Mouse (Mus musculus): Measurements from ENCODE around the gene Dalrd3. TPM values are rescaled to one million over a fixed set of nuclear protein-coding genes. Genes with fewer than 3 reads are reported as not detected.
A peak's percentile ranks its signal among the peaks of the same experiment; 100 is the strongest.

Gene Dalrd3
- polyA plus RNA-seq, 1 experiment from 2014 or later = 66.8 TPM

- Histone ChIP-seq H3K4me1 (replicated peaks) (peaks cover 63% of the 10 kb centered on the region), H3K4me2 (no peak overlapping the region), H3K36me3 (peaks cover 37% of the 10 kb centered on the region), H3K9ac (no peak overlapping the region), H3K27ac (no peak overlapping the region), H3K27me3 (no peaks in the 10 kb centered on the region), H3K9me3 (replicated peaks) (no peaks in the 10 kb centered on the region), H3K4me3 (no peak overlapping the region)
- no peak for ATAC-seq (replicated peaks; ENCODE audit: insufficient number of reproducible peaks, insufficient read depth, low FRiP score, low read depth)
- WGBS = 57% methylated on average over 26 of the region's 26 CpGs
Observed at GRCm38 (mm10) chr9:108573774-108574690, 4.3 kb downstream of the Dalrd3 start.

- Histone ChIP-seq H3K4me3 (no peak overlapping the region), H3K36me3 (peaks cover 37% of the 10 kb centered on the region), H3K9ac (no peak overlapping the region), H3K4me2 (no peak overlapping the region), H3K27me3 (no peaks in the 10 kb centered on the region), H3K27ac (no peak overlapping the region), H3K4me1 (replicated peaks) (peaks cover 64% of the 10 kb centered on the region), H3K9me3 (replicated peaks) (no peaks in the 10 kb centered on the region)
- no peak for ATAC-seq (replicated peaks; ENCODE audit: insufficient number of reproducible peaks, insufficient read depth, low FRiP score, low read depth)
- WGBS = 89% methylated on average over 12 of the region's 12 CpGs
Observed at GRCm38 (mm10) chr9:108574921-108575320, 5.2 kb downstream of the Dalrd3 start.

- no peaks in the 10 kb centered on the region for H3K27me3 ChIP-seq
- no peak overlapping the region for H3K9ac ChIP-seq
- H3K4me3 ChIP-seq = no peak overlapping the region
- H3K27ac ChIP-seq = no peak overlapping the region
- H3K36me3 ChIP-seq = peaks cover 37% of the 10 kb centered on the region
- H3K9me3 ChIP-seq (replicated peaks) = no peaks in the 10 kb centered on the region
- no peak overlapping the region for H3K4me2 ChIP-seq
- no peak for ATAC-seq (replicated peaks; ENCODE audit: insufficient number of reproducible peaks, insufficient read depth, low FRiP score, low read depth)
- peaks cover 57% of the 10 kb centered on the region for H3K4me1 ChIP-seq (replicated peaks)
- WGBS = 84% methylated on average over 37 of the region's 37 CpGs
Observed at GRCm38 (mm10) chr9:108575321-108576297, 5.9 kb downstream of the Dalrd3 start.

- no peak for ATAC-seq (replicated peaks; ENCODE audit: insufficient number of reproducible peaks, insufficient read depth, low FRiP score, low read depth)
- WGBS = 51% methylated on average over 6 of the region's 6 CpGs
- H3K27me3 ChIP-seq = no peaks in the 10 kb centered on the region
- peak overlapping the region; percentile 80 for H3K4me3 ChIP-seq
- H3K4me1 ChIP-seq (replicated peaks) = peaks cover 54% of the 10 kb centered on the region
- H3K36me3 ChIP-seq = peaks cover 30% of the 10 kb centered on the region
- H3K4me2 ChIP-seq = peak overlapping the region; percentile 79
- no peak overlapping the region for H3K27ac ChIP-seq
- H3K9ac ChIP-seq = no peak overlapping the region
- H3K9me3 ChIP-seq (replicated peaks) = no peaks in the 10 kb centered on the region
Observed at GRCm38 (mm10) chr9:108577025-108577424, 7.3 kb downstream of the Dalrd3 start.

- Histone ChIP-seq H3K4me3 (peak overlapping the region; percentile 80), H3K4me2 (peak overlapping the region; percentile 79), H3K9ac (peak overlapping the region; percentile 90), H3K9me3 (replicated peaks) (no peaks in the 10 kb centered on the region), H3K27me3 (no peaks in the 10 kb centered on the region), H3K36me3 (peaks cover 20% of the 10 kb centered on the region), H3K27ac (peak overlapping the region; percentile 95), H3K4me1 (replicated peaks) (peaks cover 56% of the 10 kb centered on the region)
- ATAC-seq (replicated peaks; ENCODE audit: insufficient number of reproducible peaks, insufficient read depth, low FRiP score, low read depth) = no peak; the same call in 1 of the 2 replicates
- under 1% methylated on average over 24 of the region's 24 CpGs for WGBS
Observed at GRCm38 (mm10) chr9:108577934-108578544, 8.4 kb downstream of the Dalrd3 start.

GRCm38 (mm10) chr9:108578545-108579343 is 9.1 kb downstream of the Dalrd3 start, which contains the start of gene Wdr6:
Gene Wdr6 (minus strand): TSS chr9:108578739.
- H3K27me3 ChIP-seq = no peaks in the 10 kb centered on the region
- 6% methylated on average over 51 of the region's 51 CpGs for WGBS
- peak within 1 kb of the TSS; percentile 95 for H3K27ac ChIP-seq
- peak within 1 kb of the TSS; percentile 90 for H3K9ac ChIP-seq
- peak; percentile 96 for ATAC-seq (replicated peaks; ENCODE audit: insufficient number of reproducible peaks, insufficient read depth, low FRiP score, low read depth)
- peaks cover 58% of the 10 kb centered on the region for H3K4me1 ChIP-seq (replicated peaks)
- H3K4me3 ChIP-seq = peak within 1 kb of the TSS; percentile 80
- H3K4me2 ChIP-seq = peak within 1 kb of the TSS; percentile 79
- no peaks in the 10 kb centered on the region for H3K9me3 ChIP-seq (replicated peaks)
- peaks cover 14% of the 10 kb centered on the region; the same call in 1 of the 2 replicates for H3K36me3 ChIP-seq

GRCm38 (mm10) chr9:108579344-108579690 is 9.6 kb downstream of the Dalrd3 start:
- 50% methylated on average over 5 of the region's 5 CpGs for WGBS
- Histone ChIP-seq H3K4me3 (peak overlapping the region; percentile 80), H3K27me3 (no peaks in the 10 kb centered on the region), H3K9me3 (replicated peaks) (no peaks in the 10 kb centered on the region), H3K36me3 (peaks cover 11% of the 10 kb centered on the region; the same call in 1 of the 2 replicates), H3K4me1 (replicated peaks) (peaks cover 54% of the 10 kb centered on the region), H3K4me2 (peak overlapping the region; percentile 79), H3K27ac (peak overlapping the region; percentile 95), H3K9ac (peak overlapping the region; percentile 90)
- ATAC-seq (replicated peaks; ENCODE audit: insufficient number of reproducible peaks, insufficient read depth, low FRiP score, low read depth) = no peak

GRCm38 (mm10) chr9:108587571-108588180 is 18.0 kb downstream of the Dalrd3 start:
- ATAC-seq (replicated peaks; ENCODE audit: insufficient number of reproducible peaks, insufficient read depth, low FRiP score, low read depth) = peak; percentile 96
- H3K4me3 ChIP-seq = peak overlapping the region; percentile 29
- H3K9ac ChIP-seq = no peak overlapping the region
- no peaks in the 10 kb centered on the region for H3K9me3 ChIP-seq (replicated peaks)
- 7% methylated on average over 14 of the region's 14 CpGs for WGBS
- peak overlapping the region; percentile 89 for H3K27ac ChIP-seq
- H3K36me3 ChIP-seq = no peaks in the 10 kb centered on the region
- no peaks in the 10 kb centered on the region for H3K27me3 ChIP-seq
- H3K4me2 ChIP-seq = peak overlapping the region; percentile 58
- H3K4me1 ChIP-seq (replicated peaks) = peaks cover 46% of the 10 kb centered on the region

GRCm38 (mm10) chr9:108589229-108589628 is 19.5 kb downstream of the Dalrd3 start:
- H3K36me3 ChIP-seq = no peaks in the 10 kb centered on the region
- no peak for ATAC-seq (replicated peaks; ENCODE audit: insufficient number of reproducible peaks, insufficient read depth, low FRiP score, low read depth)
- H3K4me1 ChIP-seq (replicated peaks) = peaks cover 43% of the 10 kb centered on the region
- no peaks in the 10 kb centered on the region for H3K27me3 ChIP-seq
- H3K9ac ChIP-seq = no peak overlapping the region
- H3K9me3 ChIP-seq (replicated peaks) = no peaks in the 10 kb centered on the region
- no peak overlapping the region for H3K4me3 ChIP-seq
- 70% methylated on average over 5 of the region's 5 CpGs for WGBS
- peak overlapping the region; percentile 80 for H3K27ac ChIP-seq
- H3K4me2 ChIP-seq = no peak overlapping the region

GRCm38 (mm10) chr9:108591462-108591861 is 21.8 kb downstream of the Dalrd3 start:
- no peak for ATAC-seq (replicated peaks; ENCODE audit: insufficient number of reproducible peaks, insufficient read depth, low FRiP score, low read depth)
- Histone ChIP-seq H3K9ac (no peak overlapping the region), H3K36me3 (no peaks in the 10 kb centered on the region), H3K9me3 (replicated peaks) (no peaks in the 10 kb centered on the region), H3K4me1 (replicated peaks) (peaks cover 43% of the 10 kb centered on the region), H3K27me3 (no peaks in the 10 kb centered on the region), H3K27ac (no peak overlapping the region), H3K4me3 (no peak overlapping the region), H3K4me2 (no peak overlapping the region)
- 83% methylated on average over 4 of the region's 4 CpGs for WGBS

Data from heart, embryonic 15.5 days (tissue).